Mouse (Mus musculus): ENCODE measurements at regions not wholly inside any gene's neighbourhood (a gene's known extent, or its start where the extent isn't known, plus 50 kb on each side); places are given as distances from the start of the nearest gene placed in this dataset.
A peak's percentile ranks its signal among the peaks of the same experiment; 100 is the strongest.

DNA sequence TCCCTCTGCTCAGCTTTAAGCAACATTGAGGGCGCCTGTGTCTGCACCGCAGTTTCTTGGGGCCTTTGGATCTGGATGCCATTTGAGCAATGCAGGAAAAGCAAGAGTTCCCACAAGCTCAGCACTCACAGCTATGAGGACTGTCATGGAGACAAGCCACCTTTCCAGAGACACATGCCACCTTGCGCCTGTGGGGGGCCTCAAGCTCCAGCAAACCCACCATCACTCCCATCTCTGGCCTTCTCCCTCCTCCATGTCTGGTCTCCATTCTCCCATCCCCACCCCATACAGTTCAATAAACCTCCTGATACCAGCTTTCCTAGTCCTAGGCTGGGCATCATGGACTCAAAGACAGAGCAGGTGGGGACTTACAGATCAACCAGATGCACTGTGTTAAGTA is 97.8 kb downstream of the Wdr11 start:
- Histone ChIP-seq H3K36me3 (no peaks in the 10 kb centered on the region), H3K27me3 (no peaks in the 10 kb centered on the region), H3K27ac (replicated peaks) (no peak overlapping the region), H3K4me2 (replicated peaks) (no peak overlapping the region), H3K4me1 (no peaks in the 10 kb centered on the region), H3K4me3 (no peak overlapping the region), H3K9ac (replicated peaks) (no peak overlapping the region), H3K9me3 (no peaks in the 10 kb centered on the region)
- 92% methylated on average over 3 of the region's 3 CpGs for WGBS
- ATAC-seq (replicated peaks) = no peak

DNA sequence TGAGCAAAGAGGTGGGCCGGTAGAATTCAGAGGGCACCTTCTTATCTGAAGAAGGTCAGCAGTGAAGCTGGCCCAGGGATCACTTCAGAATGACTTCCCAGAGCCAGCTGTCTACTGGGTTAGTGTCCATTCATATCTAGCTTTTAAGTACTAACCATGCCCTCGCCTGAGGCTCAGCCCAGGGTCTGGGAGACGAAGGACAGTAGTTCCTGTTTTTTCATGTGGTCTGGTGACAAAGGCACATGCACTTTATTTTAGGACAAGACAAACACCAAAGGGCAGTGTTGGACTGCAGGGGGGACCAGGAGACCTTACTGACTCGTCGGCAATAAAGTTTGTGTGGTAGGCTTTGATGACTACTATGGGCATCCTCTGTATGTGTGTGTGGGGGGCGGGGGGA is 99.2 kb downstream of the Wdr11 start:
- no peaks in the 10 kb centered on the region for H3K36me3 ChIP-seq
- WGBS = 91% methylated on average over 6 of the region's 6 CpGs
- no peaks in the 10 kb centered on the region for H3K27me3 ChIP-seq
- no peak for ATAC-seq (replicated peaks)
- no peak overlapping the region for H3K4me2 ChIP-seq (replicated peaks)
- H3K27ac ChIP-seq (replicated peaks) = no peak overlapping the region
- no peaks in the 10 kb centered on the region for H3K4me1 ChIP-seq
- no peak overlapping the region for H3K9ac ChIP-seq (replicated peaks)
- no peak overlapping the region for H3K4me3 ChIP-seq
- no peaks in the 10 kb centered on the region for H3K9me3 ChIP-seq

DNA sequence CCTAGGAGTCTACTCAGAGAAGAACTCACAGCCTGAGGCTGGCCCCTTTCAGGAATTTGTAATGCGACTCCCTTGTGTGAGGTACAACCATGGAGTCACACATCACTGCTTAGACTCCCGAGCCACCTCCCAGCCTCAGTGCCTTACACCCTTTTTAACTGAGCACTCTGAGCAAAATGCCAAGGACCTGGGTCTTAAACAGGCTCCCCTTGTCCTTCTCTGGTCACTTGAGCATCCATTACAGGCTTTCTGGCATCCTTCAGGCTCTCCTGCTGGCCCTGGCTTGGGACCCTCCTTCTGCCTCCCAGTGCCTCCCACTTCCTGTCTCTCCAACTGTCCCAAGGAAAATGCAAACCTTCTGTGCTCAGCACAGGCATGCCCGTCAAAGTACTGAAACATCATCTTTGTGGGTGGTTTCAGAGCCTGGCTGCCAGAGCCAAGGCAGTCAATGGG is 100.0 kb downstream of the Wdr11 start:
- H3K9ac ChIP-seq (replicated peaks) = no peak overlapping the region
- no peak for ATAC-seq (replicated peaks)
- H3K27ac ChIP-seq (replicated peaks) = no peak overlapping the region
- H3K36me3 ChIP-seq = no peaks in the 10 kb centered on the region
- no peaks in the 10 kb centered on the region for H3K27me3 ChIP-seq
- no peaks in the 10 kb centered on the region for H3K4me1 ChIP-seq
- H3K9me3 ChIP-seq = no peaks in the 10 kb centered on the region
- no peak overlapping the region for H3K4me2 ChIP-seq (replicated peaks)
- 44% methylated on average over 3 of the region's 3 CpGs for WGBS
- H3K4me3 ChIP-seq = no peak overlapping the region

DNA sequence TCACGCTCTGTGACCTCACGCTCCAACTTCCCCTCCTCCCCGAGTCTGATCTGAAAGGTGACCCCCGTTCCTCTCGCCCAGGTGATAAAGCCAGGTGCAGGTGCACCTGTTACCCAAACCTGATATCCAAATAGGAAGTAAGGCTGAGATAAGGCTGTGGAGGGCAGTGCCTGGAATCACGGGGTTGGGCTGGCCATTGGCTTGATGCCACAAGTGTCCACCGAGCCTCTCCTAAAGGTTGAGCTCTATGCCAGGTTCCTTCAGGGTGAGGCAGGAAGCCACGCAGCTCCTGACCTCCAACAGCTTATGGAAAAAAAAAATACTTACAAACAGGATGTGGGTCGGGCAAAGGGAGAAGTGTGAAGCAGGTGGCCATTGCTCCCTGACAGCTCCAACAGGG is 102.0 kb downstream of the Wdr11 start:
- Histone ChIP-seq H3K9ac (replicated peaks) (no peak overlapping the region), H3K9me3 (no peaks in the 10 kb centered on the region), H3K27me3 (no peaks in the 10 kb centered on the region), H3K27ac (replicated peaks) (no peak overlapping the region), H3K4me2 (replicated peaks) (no peak overlapping the region), H3K36me3 (no peaks in the 10 kb centered on the region), H3K4me1 (no peaks in the 10 kb centered on the region), H3K4me3 (no peak overlapping the region)
- 83% methylated on average over 9 of the region's 9 CpGs for WGBS
- ATAC-seq (replicated peaks) = no peak

DNA sequence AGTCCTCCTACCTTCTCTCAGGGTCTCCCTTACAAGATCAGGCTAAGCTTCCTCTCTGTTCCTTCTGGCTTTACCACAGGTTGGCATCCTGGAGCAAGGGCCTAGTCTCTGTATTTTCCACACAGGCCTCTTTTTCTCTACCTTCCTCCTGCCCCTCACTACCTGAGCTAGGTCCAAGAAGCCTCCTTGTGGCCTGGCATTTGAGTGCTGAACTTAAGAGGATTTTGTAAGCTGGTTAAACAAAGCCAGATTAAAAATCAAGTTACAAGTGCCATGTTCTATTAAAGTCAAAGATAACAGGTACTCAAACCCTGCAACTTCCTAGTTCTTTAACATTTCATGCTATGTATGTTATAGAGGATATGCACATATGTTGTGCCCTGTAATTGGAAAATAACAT is 102.5 kb downstream of the Wdr11 start:
- no peak for ATAC-seq (replicated peaks)

DNA sequence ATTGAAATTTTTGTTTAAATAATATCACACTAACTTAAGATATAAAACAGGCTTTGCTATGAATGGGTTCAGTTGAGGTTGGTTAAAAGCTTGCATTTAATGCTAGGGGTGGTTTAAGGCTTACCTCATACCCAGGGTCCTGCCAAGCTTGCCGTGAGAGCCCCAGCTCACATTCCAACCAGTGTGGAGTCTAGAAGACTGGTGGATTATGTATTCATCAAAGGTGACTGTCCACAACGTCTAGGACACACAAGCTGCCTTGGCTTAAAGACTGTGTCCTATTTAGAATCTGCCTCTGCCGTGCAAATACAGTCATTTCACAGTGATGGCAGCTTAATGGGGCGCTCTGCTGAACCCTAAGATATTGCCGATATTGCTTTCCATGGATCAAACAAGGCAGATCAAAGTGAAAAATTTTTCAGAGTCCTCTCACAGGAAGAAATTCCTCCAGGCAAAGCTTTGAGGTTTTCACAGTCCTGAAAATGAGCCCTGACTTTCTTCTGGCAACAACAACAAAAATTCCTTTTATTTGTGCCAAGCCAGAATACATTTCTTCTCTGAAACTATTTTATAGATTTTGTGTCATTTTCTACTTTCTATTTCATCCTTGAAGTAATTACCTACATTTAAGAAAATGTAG is 108.4 kb downstream of the Wdr11 start:
- 65% methylated on average over 5 of the region's 5 CpGs for WGBS
- Histone ChIP-seq H3K4me1 (no peaks in the 10 kb centered on the region), H3K36me3 (no peaks in the 10 kb centered on the region), H3K27me3 (no peaks in the 10 kb centered on the region), H3K4me2 (replicated peaks) (no peak overlapping the region), H3K9ac (replicated peaks) (no peak overlapping the region), H3K9me3 (no peaks in the 10 kb centered on the region), H3K27ac (replicated peaks) (no peak overlapping the region), H3K4me3 (no peak overlapping the region)
- ATAC-seq (replicated peaks) = no peak

More for the DNA sequence above, 102.5 kb downstream of the Wdr11 start:
- H3K9ac ChIP-seq (replicated peaks) = no peak overlapping the region
- no peaks in the 10 kb centered on the region for H3K36me3 ChIP-seq
- H3K4me1 ChIP-seq = no peaks in the 10 kb centered on the region
- H3K4me3 ChIP-seq = no peak overlapping the region
- no peak overlapping the region for H3K4me2 ChIP-seq (replicated peaks)
- no peaks in the 10 kb centered on the region for H3K9me3 ChIP-seq
- H3K27me3 ChIP-seq = no peaks in the 10 kb centered on the region
- H3K27ac ChIP-seq (replicated peaks) = no peak overlapping the region

DNA sequence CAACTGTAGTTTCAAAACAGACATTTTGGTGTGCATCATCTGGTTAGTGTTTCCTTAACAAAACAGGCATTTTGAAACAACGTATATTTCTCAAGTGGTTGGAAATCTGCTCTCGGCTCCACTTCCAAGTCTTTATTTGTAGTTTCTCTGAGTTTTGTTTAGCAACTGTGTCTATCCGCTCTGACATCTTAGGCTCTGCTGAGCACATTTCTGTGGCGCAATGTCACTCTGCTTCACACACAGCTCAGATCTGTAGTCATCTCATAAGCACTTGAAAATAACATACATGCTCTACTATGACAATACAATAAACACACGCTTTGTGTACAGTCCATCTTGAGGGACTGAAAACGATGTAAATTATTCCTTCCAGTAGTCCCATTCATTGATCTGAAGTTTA is 135.9 kb downstream of the Wdr11 start:
- H3K27ac ChIP-seq (replicated peaks) = no peak overlapping the region
- ATAC-seq (replicated peaks) = no peak

DNA sequence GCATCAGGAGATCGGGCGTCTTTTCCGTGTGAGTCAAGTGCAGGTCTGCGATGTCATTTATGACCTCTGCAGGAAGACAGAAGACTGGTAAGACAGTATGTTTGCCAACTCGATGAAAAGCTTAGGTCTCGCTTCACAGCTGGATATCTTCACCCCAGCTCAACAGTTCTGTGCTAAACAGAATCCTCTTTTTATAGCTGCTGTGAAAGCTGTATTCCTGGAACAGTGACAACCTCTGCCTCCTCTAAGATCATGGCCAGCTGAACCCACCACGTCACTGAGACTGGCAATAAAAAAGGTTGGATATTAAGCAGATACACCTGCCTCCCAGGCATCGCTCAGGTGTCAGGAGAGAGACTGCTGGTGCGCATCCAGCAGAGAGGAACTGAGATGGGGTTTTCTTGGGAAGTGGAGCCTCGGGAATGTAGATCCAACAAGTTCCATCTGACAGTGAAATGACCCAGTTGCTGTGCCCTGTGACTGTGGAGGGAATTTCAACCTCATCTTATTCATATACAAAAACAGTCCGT is 138.1 kb downstream of the Wdr11 start:
- no peaks in the 10 kb centered on the region for H3K36me3 ChIP-seq
- no peaks in the 10 kb centered on the region for H3K27me3 ChIP-seq
- H3K9me3 ChIP-seq = no peaks in the 10 kb centered on the region
- no peaks in the 10 kb centered on the region for H3K4me1 ChIP-seq
- no peak overlapping the region for H3K4me2 ChIP-seq (replicated peaks)
- ATAC-seq (replicated peaks) = no peak
- WGBS = 84% methylated on average over 11 of the region's 11 CpGs
- H3K27ac ChIP-seq (replicated peaks) = no peak overlapping the region
- no peak overlapping the region for H3K9ac ChIP-seq (replicated peaks)
- H3K4me3 ChIP-seq = no peak overlapping the region

More for the DNA sequence above, 135.9 kb downstream of the Wdr11 start:
- no peaks in the 10 kb centered on the region for H3K36me3 ChIP-seq
- no peak overlapping the region for H3K4me3 ChIP-seq
- no peak overlapping the region for H3K4me2 ChIP-seq (replicated peaks)
- WGBS = 93% methylated on average over 6 of the region's 6 CpGs
- no peaks in the 10 kb centered on the region for H3K27me3 ChIP-seq
- no peaks in the 10 kb centered on the region for H3K9me3 ChIP-seq
- H3K9ac ChIP-seq (replicated peaks) = no peak overlapping the region
- no peaks in the 10 kb centered on the region for H3K4me1 ChIP-seq

DNA sequence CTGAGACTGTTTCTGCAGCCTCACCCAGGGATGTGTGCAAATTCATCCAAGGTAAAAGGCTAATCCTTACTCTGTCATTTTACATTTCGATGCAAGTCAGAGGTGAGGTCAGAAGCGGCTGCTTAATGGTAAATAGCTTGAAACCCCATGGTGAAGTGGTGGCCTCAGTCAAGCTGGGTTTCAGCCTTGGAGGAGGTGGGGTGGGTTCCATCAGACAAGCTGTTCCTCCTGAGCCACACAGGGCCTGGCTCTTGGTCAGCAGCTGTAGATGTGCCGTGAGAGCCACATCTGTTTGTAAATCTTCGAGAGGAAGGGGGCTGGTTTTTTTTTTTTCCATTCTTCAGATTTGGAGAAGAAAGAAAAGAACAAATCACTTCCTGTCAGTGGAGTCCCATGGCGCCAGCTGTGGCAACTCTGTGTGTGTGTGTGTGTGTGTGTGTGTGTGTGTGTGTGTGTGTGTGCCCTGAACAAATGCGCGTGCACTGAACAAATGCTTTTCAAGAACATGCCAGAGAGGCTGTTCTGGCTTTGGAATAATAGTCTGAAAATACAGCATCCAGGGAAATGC is 139.2 kb downstream of the Wdr11 start:
- ATAC-seq (replicated peaks) = no peak
- no peak overlapping the region for H3K9ac ChIP-seq (replicated peaks)
- no peak overlapping the region for H3K4me2 ChIP-seq (replicated peaks)
- H3K27me3 ChIP-seq = no peaks in the 10 kb centered on the region
- no peak overlapping the region for H3K4me3 ChIP-seq
- no peaks in the 10 kb centered on the region for H3K36me3 ChIP-seq
- no peaks in the 10 kb centered on the region for H3K4me1 ChIP-seq
- H3K9me3 ChIP-seq = no peaks in the 10 kb centered on the region
- WGBS = 58% methylated on average over 7 of the region's 7 CpGs
- H3K27ac ChIP-seq (replicated peaks) = no peak overlapping the region; the same call in 1 of the 2 replicates

DNA sequence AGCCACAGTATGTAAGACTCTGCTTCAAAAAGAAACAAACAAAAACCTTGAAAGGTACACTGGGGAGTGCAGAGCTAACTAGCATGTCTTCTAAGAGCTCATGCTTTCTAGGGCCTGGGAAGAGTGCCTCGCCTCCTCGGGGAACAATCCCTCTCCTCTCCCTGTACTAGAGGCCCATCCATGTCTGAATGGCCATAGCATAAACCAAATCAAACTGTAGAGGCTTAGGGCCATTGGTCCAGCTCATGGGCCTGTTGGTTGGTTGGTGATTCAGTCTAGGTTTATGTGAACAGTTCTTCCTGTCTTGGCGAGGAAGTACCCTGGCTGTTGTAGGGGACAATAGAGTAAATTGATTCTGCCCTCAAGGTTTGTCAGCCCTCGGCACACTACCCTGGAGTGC is 151.0 kb downstream of the Wdr11 start:
- Histone ChIP-seq H3K36me3 (no peaks in the 10 kb centered on the region), H3K27ac (replicated peaks) (no peak overlapping the region), H3K27me3 (no peaks in the 10 kb centered on the region), H3K4me3 (no peak overlapping the region), H3K9me3 (no peaks in the 10 kb centered on the region), H3K4me2 (replicated peaks) (no peak overlapping the region), H3K4me1 (peaks cover 10% of the 10 kb centered on the region), H3K9ac (replicated peaks) (no peak overlapping the region)
- no peak for ATAC-seq (replicated peaks)
- WGBS = 85% methylated on average over 4 of the region's 4 CpGs

DNA sequence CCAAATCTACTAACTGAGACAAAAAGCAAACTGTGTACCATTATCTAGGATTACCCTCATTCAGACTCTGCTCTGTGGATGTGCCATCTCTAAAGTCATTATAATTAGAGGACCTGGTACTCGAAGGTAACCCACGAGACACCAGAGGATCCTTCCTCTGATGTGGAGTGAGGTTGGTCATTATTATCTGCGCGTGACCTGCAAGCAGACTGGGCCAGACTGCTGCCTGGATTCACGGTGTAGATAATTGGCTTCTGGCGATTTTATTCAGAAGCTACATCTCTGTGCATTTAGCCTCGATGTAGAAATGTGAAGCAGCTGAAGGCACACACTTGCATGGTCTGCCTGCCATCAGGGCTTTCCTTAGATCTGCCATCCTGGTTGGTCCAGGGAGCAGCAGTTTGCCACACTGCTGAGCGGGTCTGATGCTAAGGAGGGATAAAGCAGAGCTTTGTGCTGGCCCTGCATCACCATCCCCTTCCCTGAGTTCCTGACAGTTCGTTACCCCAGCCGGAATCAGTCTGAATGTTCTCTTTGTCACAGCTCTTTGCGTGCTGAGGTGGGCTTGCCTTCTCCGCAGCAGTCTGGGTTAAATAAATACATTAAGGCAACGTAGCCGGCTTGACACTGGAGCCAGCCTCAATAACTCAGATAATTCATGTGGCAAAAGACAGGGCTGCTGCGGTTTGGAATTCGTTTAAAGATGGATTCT is 152.4 kb downstream of the Wdr11 start:
- ATAC-seq (replicated peaks) = peak; percentile 74
- no peaks in the 10 kb centered on the region for H3K36me3 ChIP-seq
- H3K4me3 ChIP-seq = no peak overlapping the region
- WGBS = 13% methylated on average over 16 of the region's 16 CpGs
- H3K27ac ChIP-seq (replicated peaks) = peak overlapping the region; percentile 52
- H3K9me3 ChIP-seq = no peaks in the 10 kb centered on the region; the same call in 1 of the 2 replicates
- H3K9ac ChIP-seq (replicated peaks) = 0 out of 2 replicates have a peak overlapping the region, but pooled peaks have one; percentile 21
- no peaks in the 10 kb centered on the region for H3K27me3 ChIP-seq
- peak overlapping the region; percentile 15; the same call in 1 of the 2 replicates for H3K4me2 ChIP-seq (replicated peaks)
- H3K4me1 ChIP-seq = peaks cover 10% of the 10 kb centered on the region

DNA sequence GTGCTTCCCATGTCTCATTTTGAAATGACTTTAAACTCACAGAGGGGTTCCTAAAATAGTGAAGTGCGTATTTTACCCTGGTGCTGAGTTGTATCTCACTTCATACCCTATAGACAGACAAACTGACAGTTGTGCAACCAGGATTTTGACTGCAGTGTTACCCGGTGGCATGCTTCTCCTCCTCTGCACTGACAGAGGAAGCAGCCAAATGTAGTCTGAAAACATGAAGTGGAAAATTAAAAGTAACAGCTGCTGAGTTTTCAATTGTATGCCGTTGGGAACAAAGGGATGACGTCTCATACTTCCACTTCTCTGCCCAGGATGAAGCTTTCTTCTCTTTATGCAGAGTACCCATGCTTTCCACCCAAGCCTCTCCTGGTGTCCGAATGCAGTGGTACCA is 155.0 kb downstream of the Wdr11 start:
- WGBS = 76% methylated on average over 5 of the region's 5 CpGs
- Histone ChIP-seq H3K9ac (replicated peaks) (no peak overlapping the region), H3K27me3 (no peaks in the 10 kb centered on the region)

More for the DNA sequence above, 155.0 kb downstream of the Wdr11 start:
- no peak overlapping the region for H3K4me3 ChIP-seq
- peaks cover 10% of the 10 kb centered on the region for H3K4me1 ChIP-seq
- no peak overlapping the region for H3K4me2 ChIP-seq (replicated peaks)
- no peak overlapping the region for H3K27ac ChIP-seq (replicated peaks)
- H3K36me3 ChIP-seq = no peaks in the 10 kb centered on the region
- ATAC-seq (replicated peaks) = no peak
- H3K9me3 ChIP-seq = no peaks in the 10 kb centered on the region; the same call in 1 of the 2 replicates
